ENCODE assay signal across 13 mouse cellular contexts in the genomic region with DNA sequence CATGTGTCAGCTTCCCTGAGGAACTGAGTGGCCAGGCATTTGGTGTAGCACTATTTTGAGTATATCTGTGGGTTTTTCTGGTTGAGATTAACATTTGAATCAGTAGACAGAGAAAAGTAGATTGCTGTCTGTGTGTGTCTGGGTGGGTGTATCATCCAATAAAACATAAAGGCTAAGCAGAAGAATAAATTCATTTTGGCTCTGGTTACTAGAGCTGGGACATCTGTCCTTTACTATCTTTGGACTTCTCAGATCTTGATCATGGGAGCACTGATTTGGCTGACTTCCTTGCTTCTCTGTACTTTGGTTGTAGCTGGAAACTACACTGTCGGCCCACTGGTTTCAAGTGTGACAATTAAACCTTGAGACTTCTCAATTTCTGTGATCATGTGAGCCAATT.
A peak's percentile ranks its signal among the peaks of the same experiment; 100 is the strongest.
DNase-seq lines count a peak whose midpoint lies in the region.
"Had no signal": no experiment of that assay in that cellular context is flagged by ENCODE, and none has a peak within 500 bp of the region (broad histone marks: within the 10 kb centered on the region; RNA-seq: fewer than 3 reads in every experiment).

No protein-coding gene starts in this region.

- intact Hi-C loops in left cerebral cortex, postnatal 25 days (cut with DNase I), result loop anchor here (2.0 kb wide), 1 partner anchor 50 kb away; no protein-coding TSS in a partner anchor

- DNase-seq in layer of hippocampus, adult 9-11 months, result peak; percentile 4
- DNase-seq in layer of hippocampus, adult 8-10 months (ENCODE audit: low spot score in 2 of 2), result no peak
- DNase-seq in right cerebral cortex, adult 2 months (ENCODE audit: low spot score in 2 of 2), result peak; percentile 15 to 16
- no peak for DNase-seq in right cerebral cortex, postnatal 4 days
- peak; percentile 9 to 79 for DNase-seq in left cerebral cortex, postnatal 25 days (ENCODE audit: low spot score in 2 of 2)
- DNase-seq in lung, postnatal 10 days, result no peak
- DNase-seq: adrenal gland, adult 8-10 months; adrenal gland, postnatal 36 days; cerebellum, adult 11 months; cerebellum, adult 8-10 months; cerebellum, postnatal 14 days; embryo, embryonic 11 days; gastrocnemius, postnatal 14 days had no signal

Comparison
In these comparisons a context has a peak if more than half of its experiments do, and no peak if none do; other contexts are left out.
1. DNase-seq: peak in layer of hippocampus, adult 9-11 months (single experiment), right cerebral cortex, adult 2 months (2 of 2) and left cerebral cortex, postnatal 25 days (2 of 2); none in layer of hippocampus, adult 8-10 months (0 of 2), right cerebral cortex, postnatal 4 days (single experiment) and lung, postnatal 10 days (single experiment).